Mouse (Mus musculus): ENCODE results near the gene Inpp5f. TPM values are rescaled to one million over a fixed set of nuclear protein-coding genes. Genes with fewer than 3 reads are reported as not detected.
"Not testable (repeated sequence)": the region's sequence is repeated elsewhere in the genome, so short reads cannot be mapped to it uniquely, and the experiment has no call there.

Inpp5f gene
- polyA plus RNA-seq, 1 experiment = 13.4 TPM

GRCm38 (mm10) chr7:128592936-128593241, 18.2 kb upstream of the Inpp5f start:
- DNase-seq (ENCODE audit: low spot score) = no peak

DNA sequence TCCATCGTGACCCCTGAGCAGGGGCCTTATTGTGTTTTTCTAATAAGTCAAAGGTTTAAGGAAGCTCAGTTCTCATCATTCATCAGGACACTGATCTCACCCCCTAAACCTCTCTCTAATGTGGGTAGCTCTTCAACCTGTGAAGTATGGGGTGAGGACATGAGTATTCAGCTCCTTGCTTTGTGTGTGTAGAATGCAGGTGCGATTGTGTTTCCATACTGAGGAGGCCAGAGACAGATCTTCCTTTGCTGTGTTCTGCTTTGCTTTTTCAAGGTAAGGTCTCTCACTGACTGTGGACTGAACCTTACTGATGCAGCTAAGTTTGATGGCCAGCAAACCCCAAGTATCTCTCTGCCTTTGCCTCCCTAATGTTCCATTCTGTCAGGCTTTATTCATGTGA, 14.9 kb upstream of the Inpp5f start:
- DNase-seq (ENCODE audit: low spot score) = no peak

DNA sequence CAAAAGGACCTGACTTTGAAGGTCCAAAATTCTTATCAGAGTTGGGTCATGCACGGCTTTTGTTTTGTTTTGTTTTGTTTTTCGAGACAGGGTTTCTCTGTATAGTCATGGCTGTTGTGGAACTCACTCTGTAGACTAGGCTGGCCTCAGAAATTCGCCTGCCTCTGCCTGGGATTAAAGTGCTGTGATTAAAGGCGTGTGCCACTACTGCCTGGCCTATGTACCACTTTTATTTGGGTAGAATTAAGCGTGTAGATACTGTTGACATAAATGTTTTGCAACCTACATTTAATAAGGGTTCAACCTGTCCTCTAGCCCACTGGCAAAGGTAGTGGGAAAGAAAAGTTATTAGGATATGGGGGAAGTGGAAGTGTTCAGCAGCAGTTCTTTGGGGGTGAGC, 12.1 kb upstream of the Inpp5f start:
- DNase-seq (ENCODE audit: low spot score) = no peak

DNA sequence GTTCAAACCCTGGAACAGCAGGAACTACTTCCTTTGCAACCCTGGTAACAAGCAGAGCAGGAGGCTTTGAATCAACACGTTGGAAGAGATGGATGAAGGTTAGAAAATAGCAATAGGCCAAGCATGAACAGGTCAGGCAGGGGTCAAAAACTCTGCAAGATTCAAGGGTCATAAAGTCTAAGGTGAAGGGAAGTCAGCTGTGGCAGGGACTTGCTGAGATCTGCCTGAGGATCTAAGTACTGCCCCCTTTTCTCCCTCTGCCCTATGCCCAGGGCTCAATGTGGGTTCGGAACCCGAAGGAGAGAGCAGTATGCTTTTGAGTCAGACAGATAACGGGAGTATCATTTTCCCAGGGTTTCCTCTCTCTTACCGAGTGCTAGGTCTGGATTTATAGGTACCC, 9.3 kb upstream of the Inpp5f start:
- no peak for DNase-seq (ENCODE audit: low spot score)

GRCm38 (mm10) chr7:128609936-128610335, 1.2 kb upstream of the Inpp5f start:
- DNase-seq (ENCODE audit: low spot score) = not testable (repeated sequence)

DNA sequence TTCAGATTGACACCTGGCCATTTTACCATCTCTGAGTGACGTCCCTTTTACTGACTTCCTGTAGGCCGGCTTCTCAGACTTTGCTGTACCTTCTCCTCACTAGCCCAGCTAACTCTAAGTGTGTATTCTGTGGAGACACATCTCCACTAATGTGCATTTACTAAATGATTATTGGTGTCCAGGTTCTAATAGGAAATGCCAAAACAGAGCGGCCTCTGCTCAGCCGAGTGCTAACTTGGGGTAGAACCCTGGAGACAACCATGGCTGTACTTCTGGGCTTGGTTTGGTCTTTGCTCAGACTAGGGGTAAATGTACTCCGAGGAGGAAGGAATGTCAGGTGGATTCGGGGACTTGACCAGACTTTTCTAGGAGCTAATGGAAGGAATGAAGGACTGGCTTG, 638 bp upstream of the Inpp5f start:
- no peak for DNase-seq (ENCODE audit: low spot score)

DNA sequence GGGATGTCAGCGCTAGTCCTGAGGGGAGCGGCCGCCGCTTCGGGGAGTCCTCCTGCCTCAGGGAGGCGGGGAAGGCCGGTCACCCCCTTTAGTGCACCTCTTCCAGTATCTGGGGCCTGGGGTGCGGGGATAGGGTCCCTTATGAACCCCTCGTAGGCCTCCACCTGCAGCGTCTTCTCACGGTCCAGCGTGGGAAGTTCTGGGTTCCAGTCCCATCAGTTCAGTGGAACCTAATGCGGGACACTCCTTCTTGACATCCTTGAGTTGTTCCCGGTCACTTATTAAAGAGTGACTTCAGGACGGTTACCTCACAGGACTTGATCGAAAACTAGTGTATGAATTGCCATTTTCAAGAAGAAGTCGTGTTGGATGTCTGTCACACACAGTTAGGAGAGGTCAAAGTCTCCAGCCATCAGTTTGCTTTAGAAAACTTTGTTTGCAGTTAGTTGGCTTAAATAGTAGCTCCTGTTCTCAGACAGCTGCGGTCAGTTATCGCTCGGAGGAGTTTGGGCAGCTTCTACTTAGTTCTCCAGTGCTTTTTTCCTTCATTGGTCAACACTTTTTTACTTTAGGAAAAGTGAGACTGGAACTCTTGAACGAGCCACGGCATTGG, 777 bp downstream of the Inpp5f start:
- no peak for DNase-seq (ENCODE audit: low spot score)

GRCm38 (mm10) chr7:128612521-128613181, 1.5 kb downstream of the Inpp5f start:
- DNase-seq (ENCODE audit: low spot score) = no peak

DNA sequence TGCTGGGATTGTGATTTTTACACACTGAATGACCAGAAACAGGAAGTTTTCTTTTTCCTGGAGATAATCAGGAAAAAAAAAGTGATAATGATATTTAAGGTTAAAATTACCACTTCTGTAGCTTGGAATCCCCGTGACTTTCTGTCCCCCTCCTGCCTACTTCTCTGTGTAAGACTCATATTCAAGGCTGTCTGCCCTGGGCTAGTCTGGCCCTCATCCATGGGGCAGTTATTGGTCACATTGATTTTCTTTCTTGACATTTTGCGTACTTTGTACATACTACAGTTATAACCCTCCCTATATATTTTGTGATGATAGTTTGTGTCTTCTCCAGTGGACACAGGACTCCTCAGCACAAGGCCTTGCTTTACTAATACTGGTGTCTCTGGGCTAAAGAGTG, 2.5 kb downstream of the Inpp5f start:
- no peak for DNase-seq (ENCODE audit: low spot score)

DNA sequence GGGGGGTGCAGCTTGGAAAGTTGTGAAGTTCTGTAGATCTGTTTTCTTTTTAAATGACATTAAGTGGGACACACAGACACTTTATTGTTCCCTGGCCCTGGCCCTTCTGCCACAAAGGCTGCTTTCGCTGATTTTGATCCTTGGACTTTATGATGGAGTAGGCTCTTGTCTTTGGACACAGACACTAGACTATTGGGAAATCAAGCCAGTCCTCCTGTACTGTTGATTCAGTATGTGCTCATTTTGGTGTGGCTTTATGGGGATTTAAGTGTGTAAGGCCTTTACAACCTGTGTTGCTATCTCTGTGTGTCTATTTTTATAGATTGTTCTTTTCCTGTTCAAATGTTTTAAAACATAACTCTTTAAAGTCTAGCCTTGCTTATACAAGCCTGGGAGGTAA, 6.5 kb downstream of the Inpp5f start:
- DNase-seq (ENCODE audit: low spot score) = no peak

DNA sequence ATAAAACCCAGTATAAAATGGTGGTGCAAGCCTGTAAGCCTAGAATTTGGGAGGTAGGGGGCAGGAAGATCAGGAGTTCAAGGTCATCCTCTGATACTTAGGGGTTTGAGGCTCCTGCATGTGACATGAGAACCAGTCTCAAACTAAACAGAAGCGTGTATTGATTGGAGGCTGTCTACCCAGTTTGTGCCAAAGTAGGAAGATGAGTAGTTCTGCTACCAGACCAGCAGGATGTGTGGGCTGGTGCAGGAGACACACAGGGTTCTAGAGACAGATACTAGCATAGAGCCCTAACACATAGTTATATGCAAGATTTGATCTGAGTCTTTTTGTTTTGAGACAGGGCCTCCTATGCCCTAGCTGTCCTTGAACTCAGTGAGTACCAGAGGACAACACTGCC, 9.1 kb downstream of the Inpp5f start:
- no peak for DNase-seq (ENCODE audit: low spot score)

DNA sequence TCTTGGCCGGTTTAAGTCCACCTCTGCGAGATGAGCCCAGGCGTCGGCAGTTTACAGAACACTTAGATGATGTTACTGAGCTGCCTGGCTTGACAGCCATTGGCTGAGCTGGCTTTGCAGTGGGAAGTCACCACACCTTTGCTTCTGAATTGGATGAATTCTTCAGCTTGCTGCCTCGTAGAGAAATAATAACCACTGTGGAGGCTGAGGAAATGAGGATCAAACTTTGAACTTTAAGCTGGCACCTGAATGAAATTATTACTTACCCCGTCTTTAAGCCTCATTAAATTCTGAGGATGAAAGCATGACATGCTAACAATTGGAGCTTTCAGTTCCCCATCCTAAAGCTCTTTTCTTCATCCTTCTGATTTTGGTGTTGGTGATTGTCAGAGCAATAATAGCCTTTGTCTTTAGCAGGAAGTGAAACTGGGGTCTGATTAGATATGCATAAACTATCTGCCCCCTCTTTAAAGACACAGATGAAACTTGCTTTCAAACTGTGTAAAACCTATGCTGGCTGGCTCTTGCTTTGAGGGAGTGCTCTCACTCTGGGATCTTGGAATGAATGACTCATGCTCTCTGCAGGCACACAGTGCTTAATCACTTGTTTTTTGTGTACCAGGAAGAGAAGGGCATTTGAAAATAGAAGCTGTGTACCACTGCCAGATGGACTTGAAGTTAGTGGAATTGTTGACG, 11.3 kb downstream of the Inpp5f start:
- DNase-seq (ENCODE audit: low spot score) = no peak

GRCm38 (mm10) chr7:128622994-128623393, 11.9 kb downstream of the Inpp5f start:
- no peak for DNase-seq (ENCODE audit: low spot score)

GRCm38 (mm10) chr7:128625382-128625781, 14.3 kb downstream of the Inpp5f start:
- no peak for DNase-seq (ENCODE audit: low spot score)

GRCm38 (mm10) chr7:128626601-128627000, 15.5 kb downstream of the Inpp5f start:
- DNase-seq (ENCODE audit: low spot score) = no peak

DNA sequence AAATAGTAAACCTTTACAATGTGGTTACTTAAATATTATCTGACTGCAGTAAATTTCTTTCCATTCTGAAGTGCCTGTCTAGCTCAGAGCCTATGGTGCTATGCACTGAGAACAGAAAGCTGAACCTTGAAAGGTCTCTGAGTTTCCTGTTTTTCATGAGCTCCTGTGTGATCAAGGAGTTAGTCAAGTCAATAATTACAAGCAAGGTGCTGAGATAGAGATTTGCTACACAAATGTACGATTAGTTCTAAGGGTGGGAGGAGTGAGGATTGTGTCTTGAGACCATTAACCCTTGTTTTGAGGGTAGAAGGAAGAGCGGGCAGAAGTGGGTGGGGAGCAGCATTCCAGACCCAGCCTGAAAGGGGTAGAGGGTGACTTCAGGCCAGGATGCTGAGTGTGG, 16.1 kb downstream of the Inpp5f start:
- no peak for DNase-seq (ENCODE audit: low spot score)

- DNase-seq (ENCODE audit: low spot score) = no peak
Observed at GRCm38 (mm10) chr7:128627723-128628122, 16.6 kb downstream of the Inpp5f start.

GRCm38 (mm10) chr7:128633156-128633555, 22.0 kb downstream of the Inpp5f start:
- DNase-seq (ENCODE audit: low spot score) = no peak

DNA sequence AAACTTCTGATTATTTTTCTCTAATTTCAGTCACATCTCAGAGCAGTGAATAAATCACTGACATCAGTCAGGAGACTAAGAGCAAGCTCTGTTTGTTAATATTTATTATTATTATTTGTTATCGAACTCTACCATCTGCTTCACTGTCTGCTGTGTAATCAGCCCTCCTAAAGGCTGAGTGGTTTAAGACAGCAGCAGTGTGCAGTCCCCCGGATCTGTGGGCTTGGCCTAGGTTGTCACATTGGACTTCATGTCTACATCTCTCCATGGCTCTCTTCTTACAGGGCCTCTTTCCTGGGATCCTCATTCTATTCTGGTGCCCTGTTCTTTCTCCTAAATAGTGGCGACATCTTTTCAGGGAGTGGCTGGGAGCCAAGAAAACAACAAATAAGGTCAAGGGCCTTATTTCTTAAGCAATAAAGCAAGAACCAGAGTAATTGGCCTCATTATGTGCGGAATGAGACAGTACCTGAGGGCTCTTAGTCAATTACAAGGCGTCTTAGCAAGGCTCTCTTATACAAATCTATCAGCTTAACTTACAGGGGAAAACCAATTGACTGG, 28.9 kb downstream of the Inpp5f start:
- DNase-seq (ENCODE audit: low spot score) = no peak

- no peak for DNase-seq (ENCODE audit: low spot score)
Observed at GRCm38 (mm10) chr7:128641571-128641970, 30.4 kb downstream of the Inpp5f start.

DNA sequence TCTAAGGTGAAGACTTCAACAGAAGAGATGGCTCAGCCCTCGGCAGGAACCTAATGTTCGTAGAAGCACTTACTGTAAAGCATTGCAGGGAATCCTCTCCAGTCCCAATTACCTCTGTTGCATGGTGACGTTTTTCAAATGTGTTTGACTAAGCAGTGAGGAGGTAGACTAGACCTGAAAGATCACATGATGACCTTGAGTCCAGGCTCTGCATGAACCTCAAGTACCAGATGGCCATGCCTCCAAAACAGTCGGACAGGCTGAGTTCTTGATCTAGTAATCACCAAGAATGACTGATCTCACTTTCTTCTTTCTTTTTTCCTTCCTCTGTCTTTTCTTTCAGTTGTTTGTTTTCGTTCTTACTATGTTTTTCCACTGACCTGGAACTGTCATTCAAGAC, 31.3 kb downstream of the Inpp5f start:
- no peak for DNase-seq (ENCODE audit: low spot score)

DNA sequence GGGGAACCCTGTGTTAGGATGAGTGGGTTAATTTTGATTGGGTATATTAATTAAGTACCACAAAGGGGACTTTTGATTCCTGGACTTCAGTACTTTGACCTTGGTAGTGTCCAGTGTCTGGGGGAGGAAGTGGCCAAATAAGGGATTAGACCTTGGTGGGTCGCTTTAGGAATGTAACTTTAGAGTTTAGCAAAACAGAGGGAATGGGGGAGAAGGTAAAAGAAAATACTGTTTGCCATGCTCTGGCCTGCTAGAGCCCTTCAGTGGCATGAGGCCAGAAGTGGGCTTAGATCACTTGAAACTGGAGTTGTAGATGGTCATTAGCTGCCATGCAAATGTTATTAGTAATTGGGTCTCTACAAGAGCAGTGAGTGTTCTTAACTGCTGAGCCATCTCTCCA, 45.8 kb downstream of the Inpp5f start:
- no peak for DNase-seq (ENCODE audit: low spot score)

GRCm38 (mm10) chr7:128663906-128664305, 52.8 kb downstream of the Inpp5f start:
- DNase-seq (ENCODE audit: low spot score) = no peak
